Mouse (Mus musculus): ENCODE measurements around the gene Btg2. TPM values are rescaled to one million over a fixed set of nuclear protein-coding genes. Genes with fewer than 3 reads are reported as not detected.

Btg2 gene
- total RNA-seq, 2 experiments from 2014 or later: 22.4 to 26.7 TPM

DNA sequence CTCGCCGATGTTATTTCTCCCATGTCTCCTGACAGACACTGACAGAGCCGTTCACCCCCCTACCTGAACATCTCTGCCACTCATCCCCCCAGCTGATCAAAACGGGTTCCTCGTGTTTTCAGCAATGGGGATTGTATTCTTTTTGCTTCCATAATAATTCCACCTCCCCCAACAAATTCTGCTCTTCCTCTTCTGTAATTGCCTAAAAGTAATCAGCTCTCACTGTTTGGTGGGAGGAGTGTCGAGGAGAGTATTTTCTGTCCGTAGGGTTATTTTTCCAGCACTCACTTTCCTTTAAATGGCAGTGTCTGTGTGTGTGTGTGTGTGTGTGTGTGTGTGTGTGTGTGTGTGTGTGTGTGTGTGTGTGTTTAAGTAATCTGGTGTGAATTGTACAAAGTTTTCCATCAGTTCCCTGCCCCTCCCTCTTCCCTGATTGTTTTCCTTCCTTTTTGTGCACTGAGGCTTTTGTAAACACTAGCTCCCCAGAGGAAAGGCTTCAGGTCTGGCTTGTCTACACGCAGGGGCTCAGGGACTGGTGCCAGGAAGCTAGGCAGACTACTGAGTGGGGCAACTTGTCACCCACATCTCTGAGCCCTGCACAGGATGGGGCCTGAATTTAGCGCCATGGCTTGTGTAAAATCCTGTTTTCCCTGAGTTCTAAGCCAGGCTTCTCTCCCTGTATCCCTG is 700 bp upstream of the Btg2 start:
- DNase-seq (ENCODE audit: low spot score in 2 of 2): peak in 1 of 2 experiments; percentile 46

DNA sequence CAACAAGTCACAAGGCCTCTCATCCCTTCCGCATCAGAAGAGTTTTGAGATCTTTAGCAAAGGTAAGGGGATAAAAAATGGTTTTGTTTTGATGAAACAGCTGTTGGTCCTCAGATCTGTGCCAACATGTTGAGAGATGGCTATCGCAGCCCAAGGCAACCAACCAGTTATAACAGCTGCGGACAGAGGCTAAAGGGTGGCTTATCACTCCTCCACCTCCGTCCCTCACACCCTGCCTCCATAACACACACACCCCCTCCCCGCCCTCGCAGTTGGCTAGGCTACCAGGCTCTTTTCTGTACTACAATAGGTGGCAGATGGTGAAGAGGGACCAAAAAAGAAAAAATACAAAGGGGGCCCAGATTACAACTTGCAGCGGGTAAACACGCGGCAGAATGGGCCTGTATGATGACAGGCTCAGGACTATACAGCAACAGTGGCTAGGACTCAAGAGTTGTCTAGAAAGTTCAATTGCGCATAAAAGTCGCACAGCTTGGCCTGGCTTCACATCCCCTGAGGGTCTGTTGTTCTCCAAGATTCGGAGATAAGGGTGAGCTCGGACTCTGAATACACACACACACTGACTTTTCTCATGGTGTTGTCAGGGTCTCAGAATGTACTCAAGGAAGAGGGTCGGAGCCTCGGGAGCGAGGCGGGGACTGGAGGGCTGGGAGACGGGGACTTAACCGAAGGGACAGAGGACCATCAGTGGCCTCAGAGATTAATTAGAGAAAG is 692 bp downstream of the Btg2 start:
- DNase-seq (ENCODE audit: low spot score in 2 of 2): no peak

DNA sequence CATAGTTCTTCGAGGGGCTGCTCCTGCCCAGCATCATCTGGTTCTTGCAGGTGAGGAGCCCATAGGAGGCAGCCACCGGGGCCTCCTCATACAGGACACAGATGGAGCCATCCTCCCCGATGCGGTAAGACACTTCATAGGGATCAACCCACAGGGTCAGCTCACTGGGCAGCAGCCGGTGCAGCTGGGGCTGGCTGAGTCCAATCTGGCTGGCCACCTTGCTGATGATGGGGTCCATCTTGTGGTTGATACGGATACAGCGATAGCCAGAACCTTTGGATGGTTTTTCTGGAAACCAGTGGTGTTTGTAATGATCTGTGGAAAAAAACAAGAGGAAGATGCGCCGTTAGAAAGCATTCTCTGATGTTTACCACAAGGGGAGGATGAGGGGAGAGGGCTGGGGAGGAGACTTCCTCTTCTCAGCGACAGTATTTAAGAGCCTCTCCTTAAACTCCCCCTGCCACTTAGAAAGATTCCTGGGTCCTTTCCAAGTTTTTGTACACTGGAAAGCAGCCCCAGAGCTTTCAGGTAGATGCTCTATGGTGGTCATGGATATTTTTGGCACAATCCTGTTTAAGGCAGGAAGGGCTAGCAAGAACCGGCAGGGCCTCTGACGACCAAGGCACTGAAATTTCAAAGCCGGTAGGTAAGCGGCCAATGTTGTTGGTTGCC is 1.4 kb downstream of the Btg2 start:
- DNase-seq (ENCODE audit: low spot score in 2 of 2): peak in 1 of 2 experiments; percentile 46

DNA sequence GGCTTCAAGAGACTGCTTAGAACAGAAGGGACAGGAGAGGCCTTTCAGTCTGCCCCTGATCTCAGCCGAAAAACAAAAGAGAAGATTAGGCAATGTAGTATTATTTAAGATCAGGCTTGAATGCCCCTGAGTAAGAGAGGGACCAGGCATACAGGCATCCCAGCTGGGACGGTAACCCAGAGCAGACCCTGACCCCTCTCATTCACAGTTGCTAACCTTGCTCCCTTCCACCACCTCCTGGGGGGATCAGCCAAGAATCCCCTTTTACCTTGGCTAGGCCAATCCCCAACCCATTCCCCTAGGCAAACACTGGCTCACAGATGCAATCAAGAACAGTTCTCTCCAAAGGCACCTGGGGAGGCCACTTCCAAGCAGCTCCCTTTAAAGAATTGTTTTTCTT is 2.1 kb downstream of the Btg2 start:
- no peak for DNase-seq (ENCODE audit: low spot score in 2 of 2)

DNA sequence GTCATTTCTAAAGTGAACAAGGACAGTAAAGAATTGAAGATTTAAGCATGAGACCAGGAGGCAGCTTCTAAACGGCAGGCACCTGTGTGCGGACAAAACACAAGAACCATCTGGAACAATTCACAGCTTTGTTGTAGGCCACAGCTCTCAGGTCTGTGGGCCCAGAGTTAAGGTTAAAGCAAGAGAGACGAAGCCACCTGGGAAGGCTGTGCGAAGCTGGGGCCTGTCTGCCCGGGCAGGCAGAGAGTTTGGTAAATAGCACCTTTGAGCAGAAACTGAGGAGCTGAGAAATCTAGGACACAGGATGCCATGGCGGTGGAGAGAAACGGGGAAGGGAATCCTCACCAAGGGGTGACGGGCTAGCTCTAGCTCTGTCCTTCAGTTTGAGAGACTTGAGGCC is 3.4 kb downstream of the Btg2 start:
- DNase-seq (ENCODE audit: low spot score in 2 of 2): no peak

DNA sequence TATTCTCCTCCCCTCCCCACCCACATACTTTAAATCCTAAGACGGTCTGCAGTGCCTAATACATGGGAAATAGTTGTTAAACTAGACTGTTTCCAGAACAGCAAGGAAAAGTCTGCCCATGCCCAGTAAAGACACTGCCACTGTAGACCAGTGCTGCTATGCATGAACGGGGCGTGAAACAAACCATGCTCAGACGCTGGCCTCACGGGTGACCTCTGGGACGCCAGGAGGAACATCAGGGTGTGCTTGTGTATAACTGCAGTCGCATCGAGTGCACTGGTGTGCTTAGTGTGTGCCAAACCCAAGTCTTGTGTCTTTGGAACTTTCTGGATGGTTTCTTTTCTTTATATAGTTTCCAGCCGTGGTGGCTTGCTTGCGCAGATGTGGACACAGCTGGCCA is 4.3 kb downstream of the Btg2 start:
- no peak for DNase-seq (ENCODE audit: low spot score in 2 of 2)

DNA sequence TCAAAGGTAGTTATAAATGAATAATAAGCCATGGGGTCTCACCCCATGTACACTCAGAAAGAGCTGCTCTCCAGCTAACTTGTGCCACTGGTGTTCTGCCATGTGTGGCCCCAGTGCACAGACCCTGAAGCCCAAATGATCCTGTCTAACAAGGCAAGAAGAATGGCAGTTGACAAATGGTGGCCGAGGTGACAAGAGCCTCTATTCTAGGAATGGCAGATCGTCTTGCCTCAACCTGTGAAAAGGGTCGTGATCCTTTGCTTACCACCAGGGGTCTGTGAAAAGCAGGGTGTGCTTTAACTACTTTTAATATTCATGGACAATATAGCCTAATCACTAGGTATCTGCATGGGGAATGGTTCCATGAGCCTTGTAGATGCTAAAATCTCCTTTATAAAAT is 4.7 kb downstream of the Btg2 start:
- DNase-seq (ENCODE audit: low spot score in 2 of 2): no peak

DNA sequence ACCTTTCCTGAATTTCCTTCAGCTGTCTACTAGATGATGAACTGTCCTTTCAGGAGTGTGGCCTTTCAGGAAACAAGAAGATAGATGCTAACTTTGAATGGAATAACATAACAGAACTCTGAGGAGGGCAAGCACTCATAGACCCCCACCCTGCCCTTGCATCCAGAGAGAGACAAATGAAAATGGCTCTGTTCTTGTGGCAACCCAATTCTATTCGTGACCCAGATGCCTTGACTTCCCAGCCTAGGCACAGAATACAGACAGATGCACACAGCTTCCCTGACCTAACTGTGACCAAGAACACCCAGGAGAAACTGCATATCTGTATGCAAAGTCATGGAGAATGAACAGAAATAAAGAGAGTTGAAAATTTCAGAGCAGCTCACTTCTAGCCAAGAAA is 5.3 kb downstream of the Btg2 start:
- DNase-seq (ENCODE audit: low spot score in 2 of 2): no peak

DNA sequence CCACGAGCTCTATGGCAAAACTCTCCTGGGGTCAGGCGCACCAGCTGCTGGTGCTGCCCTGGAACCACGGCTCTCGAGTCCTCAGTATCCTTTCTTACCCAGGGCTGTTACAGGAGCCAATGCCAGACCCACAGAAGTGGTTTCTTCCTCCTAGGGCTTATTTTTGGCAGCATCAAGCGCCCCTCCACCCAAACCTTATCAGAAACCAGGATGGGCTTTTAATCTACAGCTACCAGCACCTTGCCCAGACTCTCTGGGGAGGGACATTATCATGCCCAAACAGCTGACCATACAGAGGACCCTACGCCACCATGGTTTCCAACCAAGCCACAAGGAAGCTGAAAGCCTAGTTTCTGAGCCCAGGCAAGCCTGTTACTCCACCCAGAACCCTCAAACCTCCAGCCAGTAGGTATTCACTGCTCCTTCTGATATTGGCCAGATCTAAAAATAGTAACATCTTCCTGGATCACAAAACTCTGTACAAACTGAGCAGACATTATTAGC is 5.8 kb downstream of the Btg2 start:
- DNase-seq (ENCODE audit: low spot score in 2 of 2): no peak

DNA sequence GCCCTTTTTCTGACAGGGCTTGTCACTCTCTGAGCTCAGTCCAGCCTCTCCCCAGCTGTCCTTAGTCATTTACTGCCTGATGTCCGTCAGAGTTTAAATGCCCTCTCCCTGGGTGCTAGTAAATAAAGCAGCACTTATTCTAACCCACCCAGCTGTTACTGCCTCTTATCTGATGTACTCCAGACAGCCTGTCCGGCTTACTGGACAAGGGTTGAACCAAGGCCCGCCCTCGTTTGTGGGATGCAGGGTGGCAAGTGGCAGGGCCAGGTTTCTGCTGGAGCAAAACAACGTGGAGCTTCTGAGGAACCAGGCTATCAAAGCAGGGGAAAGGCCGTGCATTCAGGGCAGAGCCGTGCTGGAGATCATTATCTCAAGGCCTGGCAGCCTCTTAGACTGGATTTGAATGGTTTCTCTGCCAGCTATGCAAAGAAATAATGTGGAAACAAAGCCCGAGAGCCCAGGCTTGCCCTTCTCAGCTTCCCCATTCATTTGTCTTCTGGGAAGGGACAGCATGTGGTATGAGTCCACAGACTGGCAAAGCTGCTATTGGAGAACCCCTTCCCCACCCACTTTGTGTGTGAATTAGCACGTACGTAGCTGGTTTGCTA is 7.4 kb downstream of the Btg2 start:
- DNase-seq (ENCODE audit: low spot score in 2 of 2): no peak

DNA sequence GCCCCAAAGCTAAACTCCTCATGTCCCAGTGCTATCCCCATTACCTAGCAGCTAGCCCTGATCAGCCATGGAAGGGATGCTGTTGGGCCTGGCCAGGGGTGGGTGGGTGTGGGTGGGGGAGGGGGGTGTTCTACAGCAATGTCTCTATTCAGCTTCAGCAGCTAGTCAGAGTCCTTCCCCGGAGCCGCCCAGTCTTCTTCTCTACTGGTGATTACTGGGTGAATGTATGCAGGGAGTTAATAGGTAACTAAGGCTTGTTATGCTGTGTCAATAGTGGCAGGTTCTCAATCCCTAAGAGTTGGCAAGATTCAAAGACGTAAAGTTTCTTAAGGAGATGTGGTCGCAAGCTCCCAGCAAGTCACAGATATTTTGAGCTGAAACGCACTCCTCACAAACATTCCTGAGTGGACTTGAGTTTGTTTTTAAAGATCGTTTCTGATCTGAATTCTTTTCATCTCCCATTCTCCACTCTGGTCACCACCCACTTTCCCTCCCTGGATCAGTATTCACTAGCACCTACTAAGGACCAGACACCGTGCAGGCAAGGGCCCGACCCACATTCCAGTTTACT is 8.7 kb downstream of the Btg2 start:
- no peak for DNase-seq (ENCODE audit: low spot score in 2 of 2)

DNA sequence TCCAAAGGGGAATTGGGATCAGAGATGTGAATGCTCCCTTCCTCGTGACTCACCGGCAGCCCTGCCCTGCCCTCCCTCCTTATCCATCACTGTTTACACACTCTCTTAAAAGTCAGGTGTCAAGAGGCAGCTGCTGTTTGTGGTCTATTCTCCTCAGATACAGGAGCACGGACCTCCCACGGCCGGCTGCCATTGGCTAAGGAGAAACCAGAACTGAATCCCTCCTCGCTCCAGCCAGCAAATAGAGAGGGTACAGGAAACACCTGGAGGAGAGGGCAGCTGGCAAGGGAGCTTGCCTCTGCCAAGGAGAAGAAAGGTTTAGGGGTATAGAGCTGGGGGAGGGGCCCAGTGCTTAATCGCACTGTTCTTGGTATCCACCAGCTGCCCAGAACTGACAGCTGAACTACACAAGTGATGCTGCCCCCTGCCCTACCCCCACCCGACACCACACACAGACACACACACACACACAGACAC is 11.7 kb downstream of the Btg2 start:
- DNase-seq (ENCODE audit: low spot score in 2 of 2): no peak

DNA sequence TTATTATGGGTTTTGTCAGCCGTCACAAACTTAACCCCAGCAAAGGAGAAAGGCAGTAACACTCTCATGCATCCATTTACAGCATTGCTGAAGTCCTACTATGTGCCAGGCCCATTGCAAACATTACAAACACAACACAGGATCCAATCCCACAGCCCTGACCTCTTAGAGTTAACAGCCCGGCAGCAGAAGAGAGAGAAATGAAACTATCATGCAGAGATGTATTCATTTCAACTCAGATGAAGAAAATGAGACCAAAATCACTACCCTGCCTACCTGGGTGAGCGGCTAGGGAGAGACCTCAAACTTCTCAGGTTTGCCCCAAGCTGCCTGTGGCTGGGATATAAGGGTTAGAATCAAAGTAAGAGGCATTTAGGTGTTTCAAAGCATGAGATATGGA is 12.4 kb downstream of the Btg2 start:
- DNase-seq (ENCODE audit: low spot score in 2 of 2): no peak

DNA sequence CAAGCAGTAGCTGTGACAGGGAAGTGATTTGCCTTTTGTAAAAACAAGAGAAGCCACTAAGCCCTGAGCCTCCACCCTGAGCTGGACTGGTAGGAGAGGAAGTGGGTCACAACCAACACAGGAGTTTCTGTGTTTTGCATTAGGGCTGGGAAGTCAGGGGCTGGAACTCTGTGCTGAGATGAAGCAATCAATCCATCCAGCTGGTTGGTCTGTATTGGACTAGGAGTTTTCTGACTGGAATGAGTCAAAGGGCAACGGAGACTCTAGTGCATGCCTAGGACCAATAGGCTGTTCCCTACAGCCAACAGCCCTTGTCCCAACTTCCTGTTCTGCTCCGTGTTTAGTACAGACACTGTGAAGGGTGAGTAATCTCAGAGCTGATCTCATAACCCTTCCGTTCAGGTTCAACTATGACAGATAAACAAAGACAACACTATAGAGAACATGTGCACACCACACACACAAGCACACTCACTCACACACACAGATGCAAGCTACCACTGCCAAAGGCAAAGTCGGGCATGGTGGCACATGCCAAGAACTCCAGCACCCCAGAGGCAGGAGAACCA is 13.6 kb downstream of the Btg2 start:
- no peak for DNase-seq (ENCODE audit: low spot score in 2 of 2)

DNA sequence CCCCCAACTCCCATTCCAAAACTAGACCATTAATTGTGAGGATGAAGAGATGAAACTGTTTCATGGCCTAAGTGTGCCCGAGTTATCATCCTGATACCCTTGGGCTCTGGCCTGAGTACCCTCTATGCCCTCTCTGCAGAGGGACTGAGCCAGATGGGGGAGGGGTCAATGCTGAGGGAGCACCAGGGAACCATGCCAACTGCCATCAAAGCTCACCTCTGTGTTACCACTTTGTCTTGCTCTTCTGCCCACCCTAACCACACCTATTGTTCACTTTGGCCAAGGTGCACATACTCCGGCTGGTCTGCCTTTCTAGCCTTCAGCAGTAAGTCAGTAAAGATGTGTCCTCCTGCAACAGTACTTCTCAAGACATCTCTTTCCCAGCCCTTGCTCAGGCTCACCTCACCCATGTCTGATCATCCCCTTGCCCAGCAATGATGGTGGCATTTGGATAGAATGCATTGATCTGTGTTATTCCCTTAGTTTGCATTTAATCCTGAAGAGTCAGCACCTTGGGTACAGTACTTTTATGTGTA is 14.6 kb downstream of the Btg2 start:
- no peak for DNase-seq (ENCODE audit: low spot score in 2 of 2)

DNA sequence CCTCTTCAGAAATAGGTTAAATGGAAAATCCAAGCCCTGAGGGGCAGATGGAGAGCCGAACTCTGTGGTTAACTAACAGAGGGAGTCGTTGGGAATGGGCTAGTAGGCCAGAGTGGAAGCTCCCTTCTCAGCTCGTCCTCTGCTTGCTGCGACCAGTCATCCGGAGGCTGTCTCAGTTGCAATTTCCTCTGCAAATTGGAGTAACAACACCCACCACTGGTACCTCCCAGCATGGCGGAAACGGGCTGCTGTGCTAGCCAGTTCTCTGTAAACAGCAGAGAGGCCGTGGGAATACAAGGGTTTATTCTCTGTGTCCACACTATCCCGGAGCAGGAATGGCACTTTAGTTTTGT is 15.2 kb downstream of the Btg2 start:
- no peak for DNase-seq (ENCODE audit: low spot score in 2 of 2)

DNA sequence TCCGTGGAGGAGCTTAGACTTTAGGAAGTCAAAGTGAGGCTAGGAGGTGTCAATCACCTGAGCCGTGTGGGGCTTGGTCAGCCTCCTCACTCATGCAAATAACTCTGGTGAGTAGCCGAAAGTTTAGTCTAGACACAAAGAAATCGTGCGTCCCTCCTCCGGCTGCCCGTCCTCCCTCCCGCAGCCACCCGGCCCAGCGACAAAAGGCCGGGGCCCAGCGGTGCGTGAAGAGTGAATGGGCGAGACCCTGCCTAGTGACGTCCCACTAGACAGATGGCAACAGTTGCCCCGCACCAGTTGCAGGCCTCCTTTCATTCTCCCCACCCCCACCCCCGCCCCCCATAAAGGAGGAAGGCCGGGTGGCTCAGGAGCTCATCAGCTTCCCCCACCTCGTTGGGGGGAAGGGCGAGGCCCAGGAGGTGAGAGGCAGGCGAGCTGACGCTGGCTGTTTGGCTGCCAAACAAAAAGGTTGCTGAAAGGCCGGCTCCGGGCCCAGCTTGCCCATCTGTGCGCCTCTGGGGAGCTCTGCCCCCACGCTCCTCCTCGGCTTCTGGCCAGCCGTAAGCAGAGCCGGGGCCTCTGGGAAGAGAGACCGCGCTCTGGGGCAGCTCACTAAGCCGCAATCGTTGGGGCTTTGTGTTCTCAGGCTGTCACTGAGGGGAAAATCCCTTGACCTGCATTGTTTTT is 15.7 kb downstream of the Btg2 start:
- peak; percentile 37 to 68 for DNase-seq (ENCODE audit: low spot score in 2 of 2)

DNA sequence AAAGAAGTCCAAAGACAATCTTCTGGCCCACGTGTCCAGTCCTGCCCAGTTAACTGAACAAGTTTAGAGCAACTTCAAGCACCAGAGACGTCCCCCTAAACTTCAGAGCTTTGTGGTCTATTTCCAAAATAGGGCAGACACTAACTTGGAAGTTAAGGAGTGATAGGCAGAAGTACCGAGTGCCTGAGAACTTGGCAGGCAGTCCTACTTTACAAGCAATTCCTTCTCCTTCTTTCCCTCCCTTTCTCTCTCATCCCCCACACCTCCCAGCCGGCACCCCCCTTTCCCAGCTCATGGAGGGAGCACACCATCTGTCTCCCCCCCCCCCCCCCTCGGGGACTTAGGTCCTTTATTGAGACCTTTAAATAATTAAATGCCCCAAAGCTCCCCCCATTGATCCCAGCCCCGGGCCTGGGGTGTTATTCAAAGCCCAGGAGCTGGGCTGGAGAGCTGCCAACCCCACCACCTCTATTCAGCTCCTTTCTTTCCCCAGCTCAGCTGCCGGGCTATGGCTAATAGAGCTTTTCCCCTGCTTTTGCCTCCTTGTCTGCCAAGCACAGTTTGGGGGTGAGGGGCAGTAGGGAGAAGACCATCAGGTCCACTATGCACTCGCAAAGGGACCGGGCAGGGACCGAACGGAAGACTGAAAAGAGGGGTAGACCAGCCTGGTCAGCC is 16.4 kb downstream of the Btg2 start:
- no peak for DNase-seq (ENCODE audit: low spot score in 2 of 2)

DNA sequence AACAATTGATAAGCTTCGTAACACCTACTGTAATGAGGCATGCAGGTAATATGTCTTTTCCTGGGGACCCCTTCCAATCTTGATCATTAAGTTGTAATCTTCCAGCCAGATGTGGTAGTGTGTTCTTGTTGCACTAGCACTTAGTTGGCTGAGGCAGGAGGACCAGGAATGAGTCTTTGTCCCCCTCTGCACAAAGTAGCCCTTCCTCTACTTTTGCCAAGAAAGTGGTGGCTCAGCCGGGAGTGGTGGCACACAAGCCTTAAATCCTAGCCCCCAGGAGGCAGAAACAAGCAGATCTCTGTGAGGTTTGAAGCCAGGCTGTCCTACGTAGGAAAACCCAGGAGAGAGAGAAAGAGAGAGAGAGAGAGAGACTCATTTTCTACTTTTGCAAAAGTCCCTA is 17.0 kb downstream of the Btg2 start:
- no peak for DNase-seq (ENCODE audit: low spot score in 2 of 2)
